Mouse (Mus musculus) lung, embryonic 16.5 days (tissue): ENCODE measurements around the gene Rarg. TPM values are rescaled to one million over a fixed set of nuclear protein-coding genes. Genes with fewer than 3 reads are reported as not detected.
"Not testable (repeated sequence)": the region's sequence is repeated elsewhere in the genome, so short reads cannot be mapped to it uniquely, and the experiment has no call there.

ENCODE experiments used
- ATAC-seq: fragments of 200-750 bp; cut with Nextera tagmentation; 2 replicates; pipeline ENCODE4 v1.8.0; 2017; ENCODE audit warnings: low read depth, mild to moderate bottlenecking, moderate library complexity
- H3K27ac ChIP-seq: fragments of 300-500 bp; sonication (generic); 2 replicates; pipeline ENCODE4 v1.5.1; 2014; ENCODE audit warnings: mild to moderate bottlenecking, control low read depth, low read length
- H3K27me3 ChIP-seq: fragments of 300-500 bp; sonication (generic); 2 replicates; pipeline ENCODE4 v1.6.1; 2014; ENCODE audit warnings: low read depth, low read length, mixed read lengths; ENCODE audit not compliant: control insufficient read depth, insufficient read depth
- H3K36me3 ChIP-seq: fragments of 300-500 bp; sonication (generic); 2 replicates; pipeline ENCODE4 v1.6.1; 2014; ENCODE audit warnings: low read length; ENCODE audit not compliant: control insufficient read depth, insufficient read depth
- H3K4me1 ChIP-seq: fragments of 300-500 bp; sonication (generic); replicated peaks from 2 replicates; pipeline ENCODE4 v1.6.1; 2014; ENCODE audit warnings: low read length, mixed read lengths; ENCODE audit not compliant: control insufficient read depth, insufficient read depth
- H3K4me2 ChIP-seq: fragments of 300-500 bp; sonication (generic); 2 replicates; pipeline ENCODE4 v1.6.1; 2014; ENCODE audit warnings: low read depth, low read length, control low read depth
- H3K4me3 ChIP-seq: fragments of 300-500 bp; sonication (generic); 2 replicates; pipeline ENCODE4 v1.5.1; 2014; ENCODE audit warnings: mild to moderate bottlenecking, low read length, control low read depth
- H3K9ac ChIP-seq: fragments of 300-500 bp; sonication (generic); 2 replicates; pipeline ENCODE4 v1.6.1; 2014; ENCODE audit warnings: low read length, control low read depth
- H3K9me3 ChIP-seq: fragments of 300-500 bp; sonication (generic); 2 replicates; pipeline ENCODE4 v1.6.1; 2016; ENCODE audit warnings: low read length; ENCODE audit not compliant: control insufficient read depth
- WGBS: fragments of 180-500 bp; shearing (Covaris S2); extraction: QIAGEN DNeasy Blood & Tissue Kit; methylation state at CpG from one replicate; pipeline ENCODE4 v1.1.7; 2014; 5-methylcytosine and 5-hydroxymethylcytosine counted together
- polyA plus RNA-seq: library from polyadenylated mRNA; unstranded; fragments of >200 nt; fragmentation: Nextera tagmentation; extraction: Ambion mirVana; gene quantifications from 2 replicates; pipeline ENCODE4 v1.2.1, GENCODE M21; 2015

Rarg gene
- polyA plus RNA-seq, 1 experiment from 2014 or later, result 46.9 TPM

DNA sequence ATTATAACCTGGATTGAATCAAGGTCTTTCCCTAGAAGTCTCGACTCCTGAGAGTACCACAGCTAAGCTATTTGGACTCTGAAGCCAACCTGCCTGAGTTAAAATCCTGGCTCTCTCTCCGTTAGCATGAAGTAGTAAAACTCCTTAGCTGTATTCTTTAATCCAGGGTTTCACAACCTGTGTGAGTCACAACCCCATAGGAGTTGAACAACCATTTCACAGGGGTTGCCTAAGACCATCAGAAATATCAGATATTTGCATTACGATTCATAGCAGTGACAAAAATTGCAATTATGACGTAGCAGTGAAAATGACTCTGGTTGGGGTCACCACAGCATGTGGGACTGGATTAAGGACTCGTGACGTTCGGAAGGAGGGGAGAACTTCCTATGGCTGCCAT is 24.6 kb downstream of the Rarg start:
- H3K4me2 ChIP-seq, result no peak overlapping the region
- no peak overlapping the region for H3K27ac ChIP-seq
- no peak overlapping the region for H3K9ac ChIP-seq
- H3K4me3 ChIP-seq, result no peak overlapping the region
- peaks cover 21% of the 10 kb centered on the region for H3K4me1 ChIP-seq
- ATAC-seq, result no peak
- 85% methylated on average over 7 of the region's 7 CpGs for WGBS
- H3K36me3 ChIP-seq, result peaks cover 10% of the 10 kb centered on the region
- H3K27me3 ChIP-seq, result no peaks in the 10 kb centered on the region
- no peaks in the 10 kb centered on the region for H3K9me3 ChIP-seq

DNA sequence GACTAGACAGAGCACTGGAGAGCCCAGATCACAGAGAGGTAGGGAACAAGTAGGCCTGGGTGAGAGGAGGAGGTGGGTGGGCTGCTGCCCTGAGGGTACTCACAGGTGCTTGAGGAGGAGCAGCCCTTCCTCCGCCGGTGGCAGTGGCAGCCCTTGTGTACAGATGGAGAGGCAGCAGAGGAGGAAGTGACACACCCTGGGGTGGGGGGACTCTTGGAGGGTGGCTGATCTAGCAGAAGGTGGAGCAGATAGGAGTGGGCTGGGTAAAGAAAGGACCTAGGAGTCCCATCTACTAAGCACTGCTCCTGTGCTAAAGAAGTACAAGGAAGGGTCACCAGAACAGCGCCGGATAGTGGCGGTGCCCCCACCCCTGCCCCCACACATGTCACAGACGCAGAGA is 25.6 kb downstream of the Rarg start, which contains the start of gene Itgb7:
Gene Itgb7, minus strand, starts transcription at position 197 of the 400 bp plus-strand sequence.
- Histone ChIP-seq H3K4me3 (no peak within 1 kb of the TSS), H3K9ac (no peak within 1 kb of the TSS), H3K4me1 (peaks cover 21% of the 10 kb centered on the region), H3K36me3 (peaks cover 8% of the 10 kb centered on the region), H3K4me2 (no peak within 1 kb of the TSS), H3K27ac (no peak within 1 kb of the TSS), H3K27me3 (no peaks in the 10 kb centered on the region), H3K9me3 (no peaks in the 10 kb centered on the region)
- ATAC-seq, result 0 out of 2 replicates have a peak, but pooled peaks have one; percentile 18
- WGBS, result 35% methylated on average over 6 of the region's 6 CpGs

DNA sequence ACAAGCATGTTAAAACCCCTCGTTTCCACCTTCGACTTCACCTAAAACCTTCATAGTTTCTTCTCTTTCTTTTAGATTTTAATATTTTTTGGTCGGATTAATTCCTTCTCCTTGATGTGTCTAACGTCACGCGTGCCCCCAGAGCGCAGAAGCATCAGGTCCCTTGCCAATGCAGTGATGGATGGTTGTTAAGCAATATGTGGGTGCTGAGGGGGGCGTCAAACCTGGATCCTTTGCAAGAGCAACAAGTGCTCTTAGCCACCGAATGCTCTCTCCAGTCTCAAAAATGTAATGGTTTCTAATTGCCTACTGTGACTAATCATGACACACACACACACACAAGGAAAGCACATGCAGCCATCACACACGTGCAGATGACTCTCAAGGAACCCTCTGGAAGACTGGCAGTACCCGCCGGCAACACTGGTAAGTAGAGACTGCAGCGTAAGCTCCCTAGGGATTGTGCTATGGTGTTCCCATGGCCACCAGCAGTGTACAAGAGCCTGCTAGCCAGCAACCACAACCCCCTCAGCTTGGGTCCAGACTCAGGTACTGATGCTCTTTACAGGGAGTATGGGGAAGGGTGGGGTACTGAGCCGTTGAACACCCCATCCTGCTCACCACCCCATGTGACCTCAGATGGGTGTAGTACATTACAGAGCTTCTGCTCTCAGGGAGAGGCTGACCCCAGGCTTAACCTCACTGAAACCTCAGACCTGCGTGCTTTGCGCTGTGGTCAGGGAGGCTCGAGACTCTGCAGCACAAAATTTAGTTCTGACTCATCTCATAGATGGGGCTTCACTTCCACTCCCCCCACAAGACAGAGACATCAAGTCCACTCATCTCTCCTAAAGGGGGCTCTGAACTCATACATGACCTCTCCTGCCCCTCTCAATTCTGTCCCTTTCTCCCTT is 26.7 kb downstream of the Rarg start:
- Histone ChIP-seq H3K27ac (no peak overlapping the region), H3K4me3 (no peak overlapping the region), H3K36me3 (peaks cover 2% of the 10 kb centered on the region; the same call in 1 of the 2 replicates), H3K4me2 (no peak overlapping the region), H3K4me1 (peaks cover 15% of the 10 kb centered on the region), H3K27me3 (no peaks in the 10 kb centered on the region), H3K9ac (no peak overlapping the region), H3K9me3 (no peaks in the 10 kb centered on the region)
- ATAC-seq, result no peak
- 77% methylated on average over 17 of the region's 17 CpGs for WGBS

DNA sequence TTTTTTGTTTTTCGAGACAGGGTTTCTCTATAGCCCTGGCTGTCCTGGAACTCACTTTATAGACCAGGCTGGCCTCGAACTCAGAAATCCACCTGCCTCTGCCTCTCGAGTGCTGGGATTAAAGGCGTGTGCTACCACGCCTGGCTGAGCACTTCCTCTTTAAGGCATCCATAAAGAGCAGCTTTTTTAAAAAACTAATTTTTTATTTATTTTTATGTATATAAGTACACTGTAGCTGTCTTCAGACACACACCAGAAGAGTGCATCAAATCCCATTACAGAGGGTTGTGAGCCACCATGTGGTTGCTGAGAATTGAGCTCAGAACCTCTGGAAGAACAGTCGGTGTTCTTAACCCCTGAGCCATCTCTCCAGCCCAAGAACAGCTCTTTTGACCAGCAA is 31.7 kb downstream of the Rarg start:
- not testable (repeated sequence) for H3K9me3 ChIP-seq, H3K36me3 ChIP-seq, H3K27ac ChIP-seq, H3K4me1 ChIP-seq, H3K4me2 ChIP-seq, H3K4me3 ChIP-seq, H3K9ac ChIP-seq, H3K27me3 ChIP-seq, ATAC-seq
- 69% methylated on average over 6 of the region's 6 CpGs for WGBS

DNA sequence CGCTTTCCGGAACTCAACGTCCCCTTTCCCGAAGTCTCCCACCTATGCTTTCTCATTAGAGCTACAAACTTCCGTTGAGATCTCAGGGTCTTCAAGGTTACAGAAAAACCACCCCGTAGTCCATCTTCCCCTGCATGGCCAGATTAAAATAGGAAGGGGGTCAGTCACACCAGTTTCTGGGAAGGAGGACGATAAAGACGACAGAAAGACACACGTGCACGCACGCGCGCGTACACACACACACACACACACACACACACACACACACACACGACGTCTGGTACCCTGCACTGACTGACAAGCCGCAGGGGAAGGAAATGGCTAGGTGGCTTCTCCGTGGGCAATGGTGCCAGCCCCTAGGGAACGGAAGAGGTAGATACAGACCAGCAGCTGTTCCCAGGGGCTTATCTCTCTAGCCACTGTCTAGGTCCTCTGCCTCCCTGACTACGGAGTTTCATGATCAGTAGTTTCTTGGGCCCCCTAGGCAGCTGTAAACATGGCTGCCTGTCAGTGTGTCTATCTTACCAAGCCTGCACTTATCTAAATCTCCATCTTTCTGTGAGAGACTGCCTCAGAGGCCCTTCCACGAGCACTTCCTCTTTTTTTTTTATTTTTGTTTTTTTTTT is 32.2 kb downstream of the Rarg start:
- Histone ChIP-seq H3K9ac (peak overlapping the region; percentile 62), H3K4me3 (peak overlapping the region; percentile 49)
- peak; percentile 20; the same call in 1 of the 2 replicates for ATAC-seq

DNA sequence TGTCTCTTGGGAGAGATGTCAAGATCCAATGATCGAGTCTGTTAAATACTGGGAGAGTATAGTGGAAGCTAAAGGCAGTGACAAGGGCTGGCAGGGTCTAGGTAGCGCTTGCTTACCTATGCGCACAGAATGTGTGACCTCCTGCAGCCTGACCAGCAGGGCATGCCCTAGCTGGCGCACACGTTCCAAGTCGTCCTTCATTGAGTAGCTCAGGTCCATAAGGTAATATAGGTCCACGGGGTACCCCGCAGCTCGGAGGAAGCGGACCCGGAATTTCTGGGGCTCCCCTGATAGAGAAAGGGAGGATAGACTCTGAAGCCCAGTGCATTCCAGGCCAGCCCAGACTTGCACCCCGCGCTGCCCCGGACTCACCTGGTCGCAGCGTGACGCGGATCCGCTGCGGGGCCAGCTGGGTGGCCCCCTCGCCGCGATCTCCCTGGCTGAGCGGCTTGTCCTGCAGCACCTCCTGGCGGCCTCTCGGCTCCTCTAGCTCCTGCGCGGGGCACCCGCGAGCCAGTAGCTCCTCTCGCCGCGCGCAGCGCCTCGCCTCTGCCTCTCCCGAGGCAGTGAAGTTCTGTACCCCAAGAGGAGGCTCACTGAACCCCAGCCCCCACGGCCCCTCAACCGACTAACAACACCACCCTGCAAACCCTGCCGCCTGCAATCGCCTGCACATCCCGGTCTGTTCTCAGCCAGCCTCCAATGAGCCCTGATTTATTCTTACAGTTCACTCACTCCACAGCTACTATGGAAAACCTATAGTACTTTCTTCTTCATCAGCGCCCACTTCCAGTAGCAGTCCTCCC is 32.9 kb downstream of the Rarg start:
- peaks cover 8% of the 10 kb centered on the region; the same call in 1 of the 2 replicates for H3K27me3 ChIP-seq
- no peaks in the 10 kb centered on the region for H3K9me3 ChIP-seq
- H3K4me1 ChIP-seq, result peaks cover 5% of the 10 kb centered on the region
- peak overlapping the region; percentile 62 for H3K9ac ChIP-seq
- H3K4me3 ChIP-seq, result peak overlapping the region; percentile 49
- peak overlapping the region; percentile 89 for H3K4me2 ChIP-seq
- no peaks in the 10 kb centered on the region for H3K36me3 ChIP-seq
- 3% methylated on average over 43 of the region's 43 CpGs for WGBS
- no peak overlapping the region for H3K27ac ChIP-seq
- ATAC-seq, result peak; percentile 92

More for the DNA sequence above, 32.2 kb downstream of the Rarg start:
- Histone ChIP-seq H3K27me3 (peaks cover 8% of the 10 kb centered on the region; the same call in 1 of the 2 replicates), H3K27ac (no peak overlapping the region), H3K9me3 (no peaks in the 10 kb centered on the region), H3K4me2 (peak overlapping the region; percentile 89), H3K4me1 (peaks cover 5% of the 10 kb centered on the region), H3K36me3 (no peaks in the 10 kb centered on the region)
- WGBS, result 7% methylated on average over 18 of the region's 21 CpGs

DNA sequence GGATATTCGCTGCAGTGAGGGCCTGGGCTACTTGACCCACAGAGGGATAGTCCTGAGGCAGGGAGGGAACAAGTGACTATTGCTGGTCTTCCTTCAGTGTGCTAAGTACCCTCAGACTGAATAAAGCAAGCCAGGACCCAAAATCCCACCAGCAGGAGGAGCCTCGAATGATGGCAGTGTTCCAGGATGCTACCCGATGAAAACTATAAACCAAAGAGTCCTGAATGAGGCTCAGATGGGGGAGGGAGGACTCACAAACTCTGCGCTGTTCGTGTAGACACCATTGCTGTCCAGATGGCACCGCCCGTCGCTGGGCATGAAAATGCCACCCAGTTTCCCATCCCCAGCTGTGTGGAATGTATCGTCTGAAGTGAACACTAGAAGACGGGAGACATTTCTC is 34.9 kb downstream of the Rarg start:
- Histone ChIP-seq H3K27ac (no peak overlapping the region), H3K9me3 (no peaks in the 10 kb centered on the region), H3K36me3 (no peaks in the 10 kb centered on the region), H3K27me3 (peaks cover 8% of the 10 kb centered on the region; the same call in 1 of the 2 replicates), H3K4me2 (no peak overlapping the region), H3K4me3 (no peak overlapping the region), H3K4me1 (peaks cover 5% of the 10 kb centered on the region), H3K9ac (no peak overlapping the region)
- 53% methylated on average over 10 of the region's 10 CpGs for WGBS
- ATAC-seq, result no peak

DNA sequence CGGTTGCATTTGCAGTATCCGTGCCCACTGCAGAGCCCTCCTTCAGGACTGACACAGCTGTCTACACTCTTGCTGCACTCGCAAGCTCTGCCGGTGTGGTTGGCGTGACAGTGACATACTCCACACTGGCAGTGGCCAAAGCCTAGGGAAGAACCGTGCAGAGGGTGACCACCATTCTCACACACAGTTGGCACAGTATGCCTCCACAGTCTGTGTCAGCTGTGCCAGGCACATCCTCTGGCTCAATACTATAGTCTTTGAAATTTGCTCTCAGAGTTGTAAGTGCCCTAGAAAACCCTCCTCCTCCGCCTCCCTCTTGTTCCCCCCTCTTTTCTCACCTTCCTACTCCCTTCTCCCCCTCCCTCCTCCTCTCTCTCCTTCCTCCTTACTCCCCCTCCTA is 40.0 kb downstream of the Rarg start:
- Histone ChIP-seq H3K4me3 (no peak overlapping the region), H3K36me3 (peaks cover 19% of the 10 kb centered on the region), H3K9me3 (no peaks in the 10 kb centered on the region), H3K4me2 (no peak overlapping the region), H3K9ac (no peak overlapping the region), H3K4me1 (peaks cover 3% of the 10 kb centered on the region), H3K27ac (no peak overlapping the region), H3K27me3 (no peaks in the 10 kb centered on the region)
- WGBS, result 58% methylated on average over 7 of the region's 7 CpGs
- peak; percentile 57 for ATAC-seq
